Mouse (Mus musculus) gastrocnemius, adult 8-10 months (tissue): ENCODE data around the gene Pla2g12a. TPM values are rescaled to one million over a fixed set of nuclear protein-coding genes. Genes with fewer than 3 reads are reported as not detected.

Experiments
- DNase-seq, 2 experiments: peaks; one replicate each; pipeline ENCODE4 v3.0.0; 2022; ENCODE audit warnings: low spot score in 2 of 2
- total RNA-seq, 4 experiments: library from RNA; stranded (reverse); gene quantifications; 2 replicates each; pipeline ENCODE4 v1.2.4; 2022

The Pla2g12a gene
- total RNA-seq, 4 experiments from 2014 or later = 83.7 to 92.7 (median 86.9) TPM

- DNase-seq = no peak
These were observed 20.5 kb downstream of the Pla2g12a start for GRCm38 (mm10) chr3:129898886-129899285.

GRCm38 (mm10) chr3:129901271-129901809 lies 22.9 kb downstream of the Pla2g12a start, which contains the start of gene Casp6:
Gene Casp6 (plus strand): TSS chr3:129901425.
- DNase-seq = peak; percentile 34 to 47

- DNase-seq = no peak
These were observed 25.0 kb downstream of the Pla2g12a start for GRCm38 (mm10) chr3:129903369-129903768.

DNA sequence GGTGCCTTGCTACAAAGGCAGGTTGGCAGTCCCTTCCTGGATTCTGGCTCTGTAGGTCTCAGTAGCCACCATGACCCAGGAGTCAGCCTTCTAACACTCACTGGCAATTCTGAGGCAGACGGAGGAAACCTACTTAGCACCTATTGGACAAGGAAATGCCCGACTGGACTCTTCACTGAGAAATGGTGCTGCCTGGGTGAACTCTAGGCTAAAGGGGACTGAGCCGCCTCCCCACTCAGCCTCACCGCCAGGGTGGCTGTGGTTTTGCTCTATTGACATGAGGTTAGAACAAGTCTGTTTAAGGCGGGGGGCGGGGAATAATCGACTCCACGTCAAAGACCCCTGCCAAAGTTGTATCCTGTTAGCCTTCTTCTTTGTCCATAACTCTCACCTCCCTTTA lies 25.5 kb downstream of the Pla2g12a start:
- no peak for DNase-seq

GRCm38 (mm10) chr3:129904381-129905132 lies 26.2 kb downstream of the Pla2g12a start:
- DNase-seq = no peak

GRCm38 (mm10) chr3:129912025-129912424 lies 33.6 kb downstream of the Pla2g12a start:
- no peak for DNase-seq

DNA sequence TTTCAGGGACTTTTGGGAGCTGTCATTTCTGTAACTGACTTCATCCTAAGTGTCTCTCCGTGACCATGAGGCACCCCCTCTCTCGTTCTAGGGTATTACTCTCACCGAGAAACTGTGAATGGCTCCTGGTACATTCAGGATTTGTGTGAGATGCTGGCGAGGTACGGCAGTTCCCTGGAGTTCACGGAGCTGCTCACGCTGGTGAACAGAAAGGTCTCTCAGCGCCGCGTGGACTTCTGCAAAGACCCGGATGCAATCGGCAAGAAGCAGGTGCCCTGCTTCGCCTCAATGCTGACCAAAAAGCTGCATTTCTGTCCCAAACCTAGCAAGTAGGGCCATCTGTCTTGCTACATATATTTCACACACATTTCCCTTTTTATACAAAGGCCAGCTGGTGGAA lies 34.8 kb downstream of the Pla2g12a start:
- DNase-seq = no peak

- no peak for DNase-seq
These were observed 39.0 kb downstream of the Pla2g12a start for GRCm38 (mm10) chr3:129917424-129917823.

DNA sequence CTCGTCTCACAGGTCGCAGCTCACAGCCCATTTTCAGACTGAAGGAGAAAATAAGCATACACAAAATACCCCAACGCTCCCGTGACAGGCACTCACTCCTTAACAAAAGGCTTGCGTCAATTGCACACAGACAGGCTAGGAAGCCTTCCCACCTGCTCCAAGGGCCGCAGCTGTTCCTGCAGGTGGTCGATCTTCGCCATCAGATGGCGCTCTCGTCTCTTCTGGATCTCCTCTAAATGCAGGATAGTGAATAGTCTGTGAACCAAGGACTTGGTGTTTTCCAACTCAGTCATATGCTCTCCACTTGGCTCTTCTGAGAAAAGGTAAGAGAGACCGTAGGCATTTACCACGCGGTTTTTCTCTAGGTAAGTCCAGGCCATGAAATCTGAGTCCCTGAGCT lies 40.0 kb downstream of the Pla2g12a start:
- DNase-seq = peak; percentile 24 to 36

DNA sequence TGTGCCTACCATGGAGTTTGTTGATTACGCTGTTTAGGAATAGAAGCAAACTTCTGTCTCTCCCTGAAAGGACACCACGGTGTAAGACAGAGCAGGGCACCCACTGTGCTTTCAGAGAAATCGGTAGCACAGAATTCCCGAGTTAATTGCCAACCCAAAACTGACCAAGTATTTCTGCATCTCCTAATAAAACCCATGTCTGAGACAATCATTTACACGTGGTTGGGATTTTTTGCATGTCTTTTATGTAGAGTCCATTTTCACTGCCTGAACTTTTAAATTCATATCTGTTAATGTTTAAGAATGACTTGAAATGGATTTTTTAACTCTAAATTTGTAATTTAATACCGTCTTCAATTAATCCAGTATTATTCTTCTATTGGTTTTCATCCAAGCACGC lies 45.2 kb downstream of the Pla2g12a start:
- no peak for DNase-seq

DNA sequence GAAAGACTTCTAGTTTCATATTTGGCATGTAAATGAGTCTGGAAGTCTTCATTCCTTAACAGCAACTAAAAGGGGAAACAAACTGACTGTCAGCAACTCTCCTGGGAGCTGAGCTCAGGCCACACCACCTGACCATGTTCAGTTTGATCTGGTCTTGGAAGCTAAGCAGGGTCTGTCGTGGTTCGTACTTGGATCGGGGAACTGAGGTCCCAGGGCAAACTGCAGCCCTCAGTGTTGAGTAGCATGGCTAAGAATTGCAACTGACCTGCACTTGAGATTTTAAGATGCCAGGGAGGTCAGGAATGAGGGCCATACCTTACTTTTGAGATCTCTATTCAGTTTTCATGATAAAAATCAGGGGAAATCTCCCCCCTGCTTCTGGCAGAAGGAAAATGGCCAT lies 47.5 kb downstream of the Pla2g12a start:
- no peak for DNase-seq

DNA sequence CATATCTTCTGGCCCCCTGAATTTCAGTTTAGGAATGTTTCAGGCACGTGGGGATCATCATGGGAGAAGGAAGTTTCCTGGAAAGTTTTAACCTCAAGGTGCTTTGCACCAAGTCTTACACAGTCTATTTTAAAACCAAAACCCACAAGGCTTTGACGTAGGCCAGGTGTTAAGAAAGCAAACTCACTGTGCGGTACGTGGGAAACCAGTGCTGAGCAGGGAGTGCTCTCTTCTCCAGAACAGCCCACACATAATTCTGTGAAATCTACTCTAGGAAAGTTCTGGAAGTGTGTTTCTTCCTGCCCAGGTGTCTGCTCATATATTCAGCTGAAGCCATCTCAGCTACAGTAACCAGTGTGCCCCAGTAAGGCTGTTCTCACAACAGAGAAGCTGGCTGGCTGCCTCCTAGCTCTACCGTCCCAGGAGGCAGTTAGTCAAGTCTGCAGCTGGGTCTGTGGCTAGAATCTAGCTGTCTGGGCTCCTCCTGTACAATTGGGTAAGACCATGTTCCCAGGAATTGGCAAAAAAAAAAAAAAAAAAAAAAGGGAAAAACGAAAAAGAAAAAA lies 51.9 kb downstream of the Pla2g12a start:
- peak in 1 of 2 experiments; percentile 13 for DNase-seq

- no peak for DNase-seq
These were observed 54.0 kb downstream of the Pla2g12a start for GRCm38 (mm10) chr3:129932443-129932842.

- DNase-seq = no peak
These were observed 58.2 kb downstream of the Pla2g12a start for GRCm38 (mm10) chr3:129936561-129936960.

- no peak for DNase-seq
These were observed 59.4 kb downstream of the Pla2g12a start for GRCm38 (mm10) chr3:129937848-129938247.

GRCm38 (mm10) chr3:129939058-129939457 lies 60.7 kb downstream of the Pla2g12a start:
- no peak for DNase-seq

DNA sequence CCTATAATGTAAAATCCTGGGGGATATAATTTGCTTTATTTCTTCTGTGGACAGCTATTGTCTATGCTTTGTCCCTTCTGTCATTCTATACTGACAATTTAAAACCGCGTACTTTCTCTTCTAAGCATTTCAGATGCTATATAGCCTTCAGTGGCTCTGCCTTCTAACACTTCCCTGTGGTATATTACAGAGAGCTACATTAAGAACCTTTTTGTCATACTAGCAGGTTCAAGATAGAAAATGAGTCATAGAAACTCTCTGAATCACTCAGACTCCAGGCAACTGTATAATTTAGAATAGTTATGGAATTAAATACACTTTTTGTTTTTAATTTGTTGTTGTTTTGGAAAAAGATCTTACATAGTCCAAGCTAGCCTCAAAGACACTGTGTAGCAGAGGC lies 62.4 kb downstream of the Pla2g12a start:
- no peak for DNase-seq

GRCm38 (mm10) chr3:129941291-129941690 lies 62.9 kb downstream of the Pla2g12a start:
- DNase-seq = no peak

GRCm38 (mm10) chr3:129943813-129944212 lies 65.4 kb downstream of the Pla2g12a start:
- DNase-seq = no peak
